Mouse (Mus musculus) heart, adult 2 months (tissue): ENCODE measurements at regions not wholly inside any gene's neighbourhood (a gene's known extent, or its start where the extent isn't known, plus 50 kb on each side); places are given as distances from the start of the nearest gene placed in this dataset.

ENCODE experiments used
- DNase-seq, 2 experiments: peaks; one replicate each; pipeline ENCODE4 v3.0.0; 2021
- H3K27ac ChIP-seq: fragments of 200-600 bp; 2 replicates; pipeline ENCODE4 v1.8.1; 2022
- H3K27me3 ChIP-seq: fragments of 200-500 bp; 2 replicates; pipeline ENCODE4 v1.6.1; 2012; ENCODE audit warnings: mild to moderate bottlenecking, low read length, inconsistent platforms, mixed read lengths; ENCODE audit not compliant: control insufficient read depth, insufficient read depth
- H3K36me3 ChIP-seq: fragments of 200-500 bp; 2 replicates; pipeline ENCODE4 v1.6.1; 2012; ENCODE audit warnings: low read length, inconsistent platforms; ENCODE audit not compliant: control insufficient read depth, insufficient read depth
- H3K4me1 ChIP-seq: fragments of 200-500 bp; 2 replicates; pipeline ENCODE4 v1.6.1; 2011; ENCODE audit warnings: low read length; ENCODE audit not compliant: control insufficient read depth, insufficient read depth
- H3K4me3 ChIP-seq: fragments of 200-600 bp; 2 replicates; pipeline ENCODE4 v1.8.1; 2022
- H3K79me2 ChIP-seq: fragments of 200-500 bp; replicated peaks from 2 replicates; pipeline ENCODE4 v1.6.1; 2012; ENCODE audit warnings: mild to moderate bottlenecking, inconsistent platforms, low read length, moderate library complexity, mixed read lengths; ENCODE audit not compliant: control insufficient read depth, insufficient read depth
- H3K9ac ChIP-seq: fragments of 200-500 bp; 2 replicates; pipeline ENCODE4 v1.6.1; 2012; ENCODE audit warnings: low read depth, mild to moderate bottlenecking, control low read depth, inconsistent platforms, low read length, mixed read lengths
- CTCF ChIP-seq: fragments of 200-600 bp; IDR thresholded peaks from 2 replicates; pipeline ENCODE4 v1.8.1; 2022; ENCODE audit warnings: antibody characterized with exemption, mild to moderate bottlenecking, moderate library complexity
- EP300 ChIP-seq: fragments of 200-500 bp; IDR thresholded peaks from 2 replicates; pipeline ENCODE4 v1.6.1; 2011; ENCODE audit warnings: low read depth, low read length, control low read depth; ENCODE audit not compliant: insufficient read depth
- POLR2A ChIP-seq: fragments of 200-500 bp; IDR thresholded peaks from 2 replicates; pipeline ENCODE4 v1.6.1; 2011; ENCODE audit warnings: mild to moderate bottlenecking, low read depth, low read length, control low read depth; ENCODE audit not compliant: insufficient read depth
- WGBS: fragments of 180-500 bp; shearing (Covaris S2); methylation state at CpG from one replicate; pipeline ENCODE4 v1.1.7; 2018; 5-methylcytosine and 5-hydroxymethylcytosine counted together
- intact Hi-C: fragments of 180-260 bp; cut with DNase I; formaldehyde crosslinking; loops from one replicate; pipeline ENCODE4 v1.15.1; 2025

DNA sequence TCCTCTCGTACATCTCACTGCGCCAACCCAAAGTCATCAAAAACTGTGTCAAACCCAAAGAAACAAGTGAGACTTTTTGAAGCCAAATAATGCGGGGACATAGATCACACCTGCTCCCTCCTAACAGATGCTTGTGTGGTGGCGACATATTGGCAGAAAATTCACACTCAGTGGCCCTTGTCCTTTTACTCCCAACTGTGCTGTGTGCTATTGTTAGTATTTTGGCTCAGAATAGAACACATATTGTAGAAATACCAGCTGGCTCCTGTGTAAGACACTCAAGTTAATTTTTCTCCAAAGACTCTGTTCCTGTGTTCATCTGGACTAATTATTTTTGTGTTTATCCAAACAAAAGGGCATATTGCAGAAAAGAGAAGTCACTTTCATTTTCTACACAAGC lies 487.2 kb downstream of the Epha4 start:
- DNase-seq, result no peak
- H3K27me3 ChIP-seq, result no peaks in the 10 kb centered on the region
- H3K27ac ChIP-seq, result no peak overlapping the region
- no peak overlapping the region for H3K4me3 ChIP-seq
- H3K4me1 ChIP-seq, result no peaks in the 10 kb centered on the region
- no peak for TF ChIP-seq POLR2A
- TF ChIP-seq CTCF, result no peak
- no peak for TF ChIP-seq EP300
- H3K36me3 ChIP-seq, result no peaks in the 10 kb centered on the region
- H3K79me2 ChIP-seq, result no peaks in the 10 kb centered on the region
- intact Hi-C loops, result no loop called here
- WGBS, result 92% methylated on average over 4 of the region's 4 CpGs
- H3K9ac ChIP-seq, result no peak overlapping the region

DNA sequence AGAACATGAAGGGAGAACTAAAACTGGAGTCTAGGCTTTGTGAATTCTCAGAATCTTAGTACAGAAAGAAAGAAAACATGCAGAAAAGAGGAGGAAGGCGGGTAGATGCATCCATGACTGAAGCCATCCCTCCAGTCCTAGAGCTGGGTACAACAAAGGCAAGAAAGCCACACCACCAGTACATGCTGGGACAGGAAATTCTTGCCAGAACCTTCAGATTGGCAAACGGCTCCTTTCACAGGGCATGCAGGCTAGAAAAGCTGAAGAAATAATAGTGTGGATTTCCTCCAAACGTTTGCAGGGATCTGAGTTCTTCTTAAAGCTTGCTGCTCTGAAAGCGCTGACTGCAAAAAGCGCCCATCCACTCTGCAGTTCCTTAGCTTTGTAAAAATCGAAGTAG lies 486.7 kb downstream of the Epha4 start:
- intact Hi-C loops, result no loop called here
- H3K4me1 ChIP-seq, result no peaks in the 10 kb centered on the region
- DNase-seq, result no peak
- no peaks in the 10 kb centered on the region for H3K36me3 ChIP-seq
- no peak for TF ChIP-seq EP300
- TF ChIP-seq POLR2A, result no peak
- no peak for TF ChIP-seq CTCF
- H3K79me2 ChIP-seq, result no peaks in the 10 kb centered on the region
- no peaks in the 10 kb centered on the region for H3K27me3 ChIP-seq
- no peak overlapping the region for H3K9ac ChIP-seq
- 73% methylated on average over 6 of the region's 6 CpGs for WGBS
- H3K4me3 ChIP-seq, result no peak overlapping the region
- H3K27ac ChIP-seq, result no peak overlapping the region

DNA sequence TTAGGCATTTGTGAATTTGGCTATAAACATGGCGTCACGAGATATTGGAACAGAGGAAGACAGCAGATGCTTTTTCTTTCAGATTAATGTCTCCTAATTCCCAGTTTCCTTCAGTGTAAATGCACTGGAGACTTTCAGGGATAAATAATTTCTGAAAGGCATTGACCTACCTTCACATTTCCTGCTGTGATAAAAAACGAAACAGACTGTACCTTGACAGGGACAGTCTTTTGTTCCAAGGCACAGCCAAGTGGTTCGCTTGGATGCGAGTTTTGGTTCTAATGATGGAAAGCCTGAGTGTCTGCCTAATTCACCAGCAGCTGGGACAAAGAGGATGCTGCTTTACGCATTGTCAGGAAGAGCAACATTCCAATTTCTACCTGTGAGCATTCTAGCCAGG lies 485.8 kb downstream of the Epha4 start:
- intact Hi-C loops, result no loop called here
- DNase-seq, result no peak
- Histone ChIP-seq H3K9ac (no peak overlapping the region), H3K36me3 (no peaks in the 10 kb centered on the region), H3K79me2 (no peaks in the 10 kb centered on the region), H3K27ac (no peak overlapping the region), H3K4me3 (no peak overlapping the region), H3K4me1 (no peaks in the 10 kb centered on the region), H3K27me3 (no peaks in the 10 kb centered on the region)
- TF ChIP-seq POLR2A (no peak), CTCF (no peak), EP300 (no peak)
- 84% methylated on average over 6 of the region's 6 CpGs for WGBS

DNA sequence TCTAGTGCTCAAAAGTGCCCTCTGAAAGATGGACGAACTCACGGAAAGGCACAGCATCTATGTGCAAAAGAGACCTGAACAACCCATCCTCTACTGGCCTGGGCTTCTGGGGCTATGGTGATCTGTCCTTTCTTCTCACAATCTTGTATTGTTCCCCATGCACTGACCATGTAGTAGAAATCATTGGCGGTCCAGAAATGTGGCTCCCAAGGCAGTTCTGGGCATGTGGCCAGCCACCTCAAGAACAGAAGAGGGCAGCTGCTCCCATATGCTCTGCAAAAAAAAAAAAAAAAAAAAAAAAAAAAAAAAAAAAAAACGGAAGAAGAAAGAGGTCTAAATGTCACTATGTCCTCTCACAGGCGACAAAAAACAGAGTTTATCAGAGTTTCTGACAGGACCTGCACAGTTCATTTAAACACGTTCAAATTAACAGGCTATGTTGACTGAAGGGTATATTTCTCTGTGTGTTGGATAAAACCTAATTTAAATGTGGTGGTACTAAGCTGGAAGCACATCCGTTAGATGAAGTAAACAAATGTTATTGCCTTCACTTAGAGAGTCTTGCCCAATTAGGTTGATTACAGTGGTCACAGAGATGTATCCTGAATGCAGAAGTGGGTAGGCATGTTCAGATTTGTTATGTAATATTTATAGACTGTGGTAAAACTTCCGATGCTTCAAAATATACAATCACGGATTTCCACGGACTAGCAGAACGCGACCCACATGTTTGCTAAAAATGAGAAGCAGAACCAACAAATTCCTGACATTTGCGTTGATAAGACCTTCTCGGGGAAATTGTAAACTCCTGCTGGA lies 470.9 kb downstream of the Epha4 start:
- Histone ChIP-seq H3K36me3 (no peaks in the 10 kb centered on the region; the same call in none of the 2 replicates), H3K4me3 (no peak overlapping the region), H3K9ac (no peak overlapping the region), H3K27ac (no peak overlapping the region; the same call in 1 of the 2 replicates), H3K4me1 (peaks cover 3% of the 10 kb centered on the region), H3K27me3 (no peaks in the 10 kb centered on the region), H3K79me2 (no peaks in the 10 kb centered on the region)
- TF ChIP-seq EP300 (no peak), POLR2A (no peak), CTCF (no peak)
- 46% methylated on average over 14 of the region's 14 CpGs for WGBS
- peak; percentile 65 to 71 for DNase-seq
- intact Hi-C loops, result loop anchor here (10.0 kb wide), 2 partner anchors 99 to 1009 kb away; no protein-coding TSS in a partner anchor

DNA sequence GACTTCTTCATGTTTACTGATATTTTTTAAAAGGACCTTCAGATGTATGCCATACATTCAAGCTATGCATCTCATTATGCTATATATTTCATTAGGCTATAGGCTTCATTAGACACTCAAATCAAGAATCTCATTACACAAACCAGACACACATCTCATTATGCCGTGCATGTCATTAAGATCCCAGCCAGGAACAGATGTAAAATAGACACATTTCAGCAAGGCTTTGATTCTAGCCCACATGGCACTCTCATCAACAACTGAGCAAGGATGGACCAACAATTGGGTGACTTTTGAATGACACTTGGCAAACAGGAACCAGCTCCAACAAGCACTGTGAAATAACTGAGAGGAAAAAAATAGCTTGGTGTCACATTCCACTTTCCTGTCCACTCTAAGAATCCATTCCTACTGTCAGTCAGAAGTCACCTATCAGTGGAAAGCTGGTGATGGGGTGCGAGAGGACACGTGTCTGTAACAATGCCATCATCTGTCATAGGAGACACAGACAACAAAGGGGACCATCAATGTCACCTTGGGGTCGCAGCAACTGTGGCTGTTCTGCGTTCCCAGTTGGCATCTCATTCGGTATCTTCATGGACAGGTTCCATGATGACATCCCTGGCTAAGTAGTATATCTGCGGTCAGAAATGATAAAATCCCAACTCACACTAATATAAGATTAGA lies 466.0 kb downstream of the Epha4 start:
- peak; percentile 76 for TF ChIP-seq EP300
- no peak for TF ChIP-seq POLR2A
- TF ChIP-seq CTCF, result no peak
- Histone ChIP-seq H3K27me3 (no peaks in the 10 kb centered on the region), H3K79me2 (no peaks in the 10 kb centered on the region), H3K36me3 (no peaks in the 10 kb centered on the region; the same call in none of the 2 replicates), H3K4me3 (no peak overlapping the region), H3K27ac (peak overlapping the region; percentile 71), H3K4me1 (peaks cover 3% of the 10 kb centered on the region), H3K9ac (no peak overlapping the region)
- DNase-seq, result peak in 1 of 2 experiments; percentile 55
- intact Hi-C loops, result loop anchor here (10.0 kb wide), 2 partner anchors 104 to 1014 kb away; no protein-coding TSS in a partner anchor
- 60% methylated on average over 7 of the region's 7 CpGs for WGBS

DNA sequence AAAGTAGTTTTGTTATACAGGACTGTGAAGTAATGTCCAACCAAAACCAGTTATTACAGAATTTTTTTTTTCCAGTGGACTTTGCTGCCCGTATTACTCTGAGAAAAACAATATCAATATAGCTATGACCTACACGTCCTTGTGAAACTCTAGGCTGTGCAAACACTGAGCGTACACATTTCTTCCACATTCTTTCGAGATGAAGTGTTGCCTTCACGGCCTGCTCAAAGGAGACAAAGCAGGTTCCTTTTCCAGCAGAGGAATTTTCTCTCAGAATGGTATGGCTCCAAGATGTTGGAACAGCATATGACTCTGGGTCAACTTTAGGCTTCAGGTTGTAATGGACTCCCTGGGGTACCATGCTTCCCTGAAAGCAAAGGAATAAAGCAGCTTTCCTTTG lies 463.6 kb downstream of the Epha4 start:
- no peaks in the 10 kb centered on the region for H3K79me2 ChIP-seq
- H3K4me1 ChIP-seq, result peaks cover 1% of the 10 kb centered on the region; the same call in 1 of the 2 replicates
- DNase-seq, result no peak
- H3K4me3 ChIP-seq, result no peak overlapping the region
- no peak overlapping the region for H3K9ac ChIP-seq
- H3K36me3 ChIP-seq, result no peaks in the 10 kb centered on the region; the same call in none of the 2 replicates
- TF ChIP-seq EP300, result no peak
- no peak for TF ChIP-seq CTCF
- no peak for TF ChIP-seq POLR2A
- no peak overlapping the region for H3K27ac ChIP-seq
- WGBS, result 63% methylated on average over 5 of the region's 5 CpGs
- no peaks in the 10 kb centered on the region for H3K27me3 ChIP-seq
- intact Hi-C loops, result no loop called here
